Mouse (Mus musculus) small intestine, adult 2 months (tissue): ENCODE data around the gene Mdfic. TPM values are rescaled to one million over a fixed set of nuclear protein-coding genes. Genes with fewer than 3 reads are reported as not detected.
"Not testable (repeated sequence)": the region's sequence is repeated elsewhere in the genome, so short reads cannot be mapped to it uniquely, and the experiment has no call there.

Experiments
- H3K27ac ChIP-seq: fragments of 200-500 bp; 2 replicates; pipeline ENCODE4 v1.5.1; 2012; ENCODE audit warnings: low read depth, low read length, control low read depth, inconsistent platforms; ENCODE audit not compliant: insufficient read depth
- H3K27me3 ChIP-seq: fragments of 200-500 bp; 2 replicates; pipeline ENCODE4 v1.6.1; 2012; ENCODE audit warnings: mild to moderate bottlenecking, moderate library complexity, low read length, inconsistent platforms; ENCODE audit not compliant: control insufficient read depth, insufficient read depth
- H3K36me3 ChIP-seq: fragments of 200-500 bp; 2 replicates; pipeline ENCODE4 v1.6.1; 2012; ENCODE audit warnings: mild to moderate bottlenecking, low read length, control low read depth, inconsistent platforms; ENCODE audit not compliant: control insufficient read depth, insufficient read depth
- H3K4me1 ChIP-seq: fragments of 200-500 bp; 2 replicates; pipeline ENCODE4 v1.6.1; 2012; ENCODE audit warnings: low read length, inconsistent platforms, mixed read lengths; ENCODE audit not compliant: control insufficient read depth, insufficient read depth, insufficient read length
- H3K4me3 ChIP-seq: fragments of 200-500 bp; 2 replicates; pipeline ENCODE4 v1.5.1; 2012; ENCODE audit warnings: low read depth, mild to moderate bottlenecking, control low read depth, inconsistent platforms, low read length, moderate library complexity
- CTCF ChIP-seq: fragments of 200-500 bp; IDR thresholded peaks from 2 replicates; pipeline ENCODE4 v1.5.1; 2012; ENCODE audit warnings: low read depth, mild to moderate bottlenecking, control low read depth, inconsistent platforms, low read length, moderate library complexity, mixed read lengths; ENCODE audit not compliant: insufficient replicate concordance, insufficient read length; ENCODE audit errors: extremely low read depth
- POLR2A ChIP-seq: fragments of 200-500 bp; IDR thresholded peaks from 2 replicates; pipeline ENCODE4 v1.6.1; 2012; ENCODE audit warnings: low read depth, mild to moderate bottlenecking, control low read depth, inconsistent platforms, low read length, moderate library complexity
- WGBS: fragments of 180-500 bp; shearing (Covaris S2); methylation state at CpG from one replicate; pipeline ENCODE4 v1.1.7; 2018; 5-methylcytosine and 5-hydroxymethylcytosine counted together
- polyA plus RNA-seq: library from polyadenylated mRNA; depleted of rRNA; stranded (reverse); fragments of >200 nt; gene quantifications from 2 replicates; pipeline ENCODE4 v1.2.3, GENCODE M21; 2012; rRNA removed

Gene Mdfic
- polyA plus RNA-seq = 1.3 and 2.9 TPM in 2 replicates

DNA sequence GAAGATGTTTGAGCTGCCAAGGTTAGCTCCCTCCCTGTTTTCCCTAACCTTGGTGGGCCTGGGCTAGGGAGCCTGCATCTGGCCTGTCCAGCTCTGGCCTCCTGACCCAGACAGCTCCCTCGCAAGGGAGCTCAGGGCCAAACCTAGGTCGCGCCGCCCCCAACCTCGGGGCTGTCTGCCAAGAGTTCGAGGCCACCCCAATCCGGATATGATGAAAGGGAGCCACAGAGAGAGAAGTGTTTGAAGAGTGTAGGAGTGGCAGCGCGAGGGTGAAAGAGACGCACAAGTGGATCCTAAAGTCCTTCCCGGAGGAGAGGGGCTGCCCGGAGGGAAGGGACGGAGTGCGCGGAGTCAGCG is at the start of gene Mdfic:
Gene Mdfic, plus strand, starts transcription at position 201 of the 357 bp plus-strand sequence.
- no peaks in the 10 kb centered on the region for H3K36me3 ChIP-seq
- no peaks in the 10 kb centered on the region for H3K27me3 ChIP-seq
- H3K27ac ChIP-seq = peak within 1 kb of the TSS; percentile 63
- WGBS = 1% methylated on average over 16 of the region's 16 CpGs
- peak within 1 kb of the TSS; percentile 91 for H3K4me3 ChIP-seq
- peaks cover 4% of the 10 kb centered on the region for H3K4me1 ChIP-seq
- TF ChIP-seq POLR2A (no peak), CTCF (no peak)

DNA sequence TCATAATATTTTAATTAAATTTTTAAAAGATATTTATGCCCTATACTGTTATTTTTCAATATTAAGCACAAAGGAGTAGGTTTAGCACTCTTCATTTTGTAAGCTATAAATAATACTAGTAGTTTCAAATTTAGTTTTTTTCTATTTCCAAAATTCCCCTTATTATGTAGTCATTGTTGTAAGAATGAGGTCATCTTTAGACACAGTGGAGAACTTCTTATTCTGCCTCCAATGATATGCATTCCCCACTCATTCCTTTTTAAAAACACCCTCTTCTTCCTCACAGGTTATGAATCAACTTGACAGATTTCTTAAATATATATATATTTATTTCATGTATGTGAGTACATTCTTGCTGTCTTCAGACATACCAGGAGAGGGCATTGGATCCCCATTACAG is 49.1 kb upstream of the Mdfic start:
- Histone ChIP-seq H3K4me3 (no peak overlapping the region), H3K36me3 (no peaks in the 10 kb centered on the region), H3K4me1 (no peaks in the 10 kb centered on the region), H3K27me3 (no peaks in the 10 kb centered on the region; the same call in 1 of the 2 replicates), H3K27ac (no peak overlapping the region)
- TF ChIP-seq CTCF (no peak), POLR2A (no peak)

DNA sequence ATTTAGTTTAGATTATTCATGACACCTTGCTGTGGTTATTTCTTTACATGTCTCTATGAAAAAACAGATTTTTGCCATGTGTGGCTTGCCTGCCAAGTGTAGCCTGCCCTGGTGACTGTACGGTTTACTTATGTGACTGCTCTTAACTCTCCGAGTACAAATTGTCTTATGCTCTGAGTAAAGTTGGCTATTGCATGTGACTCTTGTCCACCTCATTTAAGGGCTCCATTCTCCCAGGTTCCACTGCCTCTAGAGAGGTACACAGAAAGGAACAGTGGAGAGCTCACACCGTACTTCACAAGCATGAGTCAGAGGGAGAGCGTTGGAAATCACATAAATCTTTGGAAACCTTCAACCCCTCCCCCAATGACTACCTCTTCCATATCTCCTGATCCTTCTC is 10.4 kb upstream of the Mdfic start:
- TF ChIP-seq POLR2A (no peak), CTCF (no peak)
- H3K4me3 ChIP-seq = no peak overlapping the region
- no peaks in the 10 kb centered on the region for H3K4me1 ChIP-seq
- no peak overlapping the region for H3K27ac ChIP-seq
- no peaks in the 10 kb centered on the region for H3K36me3 ChIP-seq
- H3K27me3 ChIP-seq = no peaks in the 10 kb centered on the region; the same call in 1 of the 2 replicates
- 83% methylated on average over 4 of the region's 4 CpGs for WGBS

DNA sequence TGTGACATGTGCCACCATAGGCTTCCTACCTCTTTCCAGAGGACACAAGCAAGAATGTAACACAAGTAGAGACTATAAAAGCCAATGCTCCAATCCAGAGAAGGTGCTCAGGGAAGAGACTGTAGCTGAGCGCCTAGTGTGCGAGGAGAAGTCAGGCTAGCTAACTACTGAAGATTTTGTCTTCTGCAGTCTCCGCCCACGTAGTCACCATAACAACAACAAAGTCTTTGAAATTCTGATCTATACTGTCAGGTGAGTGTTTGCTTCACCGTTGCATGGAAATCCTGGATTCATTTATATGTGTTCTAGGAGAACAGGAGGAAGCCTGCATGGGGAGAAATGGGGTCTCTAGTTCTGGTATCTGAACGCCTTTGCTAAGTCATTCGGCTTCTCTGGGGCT is 9.8 kb upstream of the Mdfic start:
- H3K27ac ChIP-seq = no peak overlapping the region
- H3K4me1 ChIP-seq = no peaks in the 10 kb centered on the region
- no peaks in the 10 kb centered on the region; the same call in 1 of the 2 replicates for H3K27me3 ChIP-seq
- H3K36me3 ChIP-seq = no peaks in the 10 kb centered on the region
- H3K4me3 ChIP-seq = no peak overlapping the region
- 84% methylated on average over 7 of the region's 7 CpGs for WGBS
- TF ChIP-seq CTCF (no peak), POLR2A (no peak)

DNA sequence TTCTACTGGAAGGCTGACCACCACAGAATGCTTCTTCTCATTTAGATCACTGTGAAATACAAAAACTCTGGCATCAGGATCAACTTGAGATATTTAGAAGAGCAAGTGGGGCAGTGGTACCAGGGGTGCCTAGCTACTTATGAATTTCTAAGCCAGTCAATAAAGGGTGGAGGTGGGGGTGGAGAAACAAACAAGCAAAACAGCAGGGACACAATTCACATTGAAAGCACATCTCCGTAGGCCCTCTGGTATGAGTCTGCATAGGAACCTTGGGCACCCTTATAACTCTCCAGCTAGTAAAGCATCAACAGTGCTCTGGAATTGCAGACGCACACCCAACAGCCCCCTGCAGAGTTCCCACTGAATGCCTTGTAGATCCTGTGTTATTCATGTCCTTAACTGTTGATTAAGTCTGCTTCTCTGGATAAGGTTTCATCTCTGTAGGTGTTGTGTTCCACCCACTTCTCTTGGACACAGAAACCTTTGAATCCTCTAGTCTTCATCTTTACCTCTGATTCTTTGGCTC is 7.5 kb upstream of the Mdfic start:
- TF ChIP-seq POLR2A = no peak
- TF ChIP-seq CTCF = no peak
- no peaks in the 10 kb centered on the region; the same call in 1 of the 2 replicates for H3K27me3 ChIP-seq
- WGBS = 74% methylated on average over 2 of the region's 2 CpGs
- no peak overlapping the region for H3K27ac ChIP-seq
- no peak overlapping the region for H3K4me3 ChIP-seq
- H3K4me1 ChIP-seq = no peaks in the 10 kb centered on the region
- H3K36me3 ChIP-seq = no peaks in the 10 kb centered on the region

DNA sequence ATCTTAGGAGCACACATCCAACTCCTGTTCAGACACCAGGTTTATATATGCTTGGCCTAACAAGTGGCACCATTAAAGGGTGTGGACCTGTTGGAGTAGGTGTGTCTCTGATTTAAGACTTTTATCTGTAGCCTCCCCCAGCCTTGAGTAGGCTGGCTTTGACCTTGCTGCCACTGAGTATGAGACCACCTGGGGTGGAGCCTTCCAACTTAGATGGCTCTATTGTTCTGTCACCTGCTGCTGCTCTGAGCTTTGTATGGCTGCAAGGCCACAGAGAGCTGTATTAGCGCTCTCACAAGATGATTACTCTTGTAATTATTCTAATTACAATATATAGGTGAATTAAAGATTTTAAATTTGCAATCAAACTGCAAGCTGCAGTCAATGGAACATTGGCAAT is 6.4 kb upstream of the Mdfic start:
- not testable (repeated sequence) for H3K27ac ChIP-seq, H3K27me3 ChIP-seq, H3K4me3 ChIP-seq, H3K36me3 ChIP-seq, H3K4me1 ChIP-seq
- 93% methylated on average over 1 of the region's 1 CpGs for WGBS

DNA sequence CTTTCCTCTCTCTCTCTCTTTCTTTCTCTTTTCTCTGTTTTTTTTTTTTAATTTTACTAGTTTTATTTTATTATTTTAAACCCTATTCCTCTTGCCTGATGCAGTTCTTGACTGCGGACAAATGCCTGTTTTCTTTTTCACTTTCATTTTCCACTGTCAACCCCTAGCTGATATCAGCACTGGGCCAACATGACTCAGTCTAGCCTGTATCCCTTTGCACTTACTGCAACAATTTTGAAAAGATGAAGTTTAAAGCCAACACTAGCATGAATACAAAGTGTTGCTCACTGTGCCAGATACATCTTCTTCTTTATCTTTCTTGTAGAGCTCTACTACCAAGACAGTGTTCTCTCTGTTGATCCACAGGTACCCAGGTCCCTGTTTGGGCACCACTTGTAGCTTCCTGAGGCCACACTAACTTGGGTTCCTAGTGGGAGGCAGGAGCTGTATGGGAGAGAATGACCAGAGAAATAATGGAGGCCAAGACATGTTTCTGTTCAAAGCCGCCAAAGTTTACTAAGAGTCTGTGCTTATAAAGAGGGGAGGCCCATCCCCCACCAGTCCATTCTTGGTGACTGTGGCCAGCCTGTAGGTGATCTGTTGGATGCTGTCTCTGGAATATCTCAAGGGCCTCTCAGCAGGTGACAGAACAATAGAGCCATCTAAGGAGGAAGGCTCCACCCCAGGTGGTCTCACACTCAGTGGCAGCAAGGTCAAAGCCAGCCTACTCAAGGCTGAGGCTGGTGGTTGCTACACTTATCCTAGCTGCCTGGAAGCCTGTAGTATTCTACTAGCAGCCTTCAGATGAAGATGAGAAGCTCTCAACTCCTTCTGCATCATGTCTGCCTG is 5.2 kb upstream of the Mdfic start:
- Histone ChIP-seq H3K36me3 (no peaks in the 10 kb centered on the region), H3K27ac (no peak overlapping the region), H3K27me3 (no peaks in the 10 kb centered on the region; the same call in 1 of the 2 replicates), H3K4me1 (peaks cover 1% of the 10 kb centered on the region; the same call in 1 of the 2 replicates), H3K4me3 (no peak overlapping the region)
- WGBS = 65% methylated on average over 2 of the region's 2 CpGs
- TF ChIP-seq CTCF (no peak), POLR2A (no peak)

DNA sequence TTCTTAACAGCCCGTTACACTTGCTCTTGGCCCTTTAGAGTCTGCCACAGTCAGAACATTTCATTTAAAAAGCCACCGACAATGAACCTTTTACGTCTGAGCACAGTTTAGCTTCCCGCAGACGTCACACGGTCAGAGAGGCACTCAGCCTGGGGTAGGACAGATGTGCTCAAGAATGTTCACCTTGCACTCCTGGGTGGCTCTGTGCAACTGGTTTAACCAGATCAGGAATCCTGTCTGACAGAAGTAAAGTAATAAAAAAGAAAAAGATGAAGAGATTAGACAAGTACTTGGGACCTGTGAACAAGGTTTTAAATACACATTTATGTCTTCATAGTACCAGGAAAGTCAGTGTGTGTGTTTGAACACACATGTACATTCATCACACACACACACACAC is 542 bp upstream of the Mdfic start:
- Histone ChIP-seq H3K27ac (no peak overlapping the region), H3K36me3 (no peaks in the 10 kb centered on the region), H3K4me1 (peaks cover 4% of the 10 kb centered on the region), H3K27me3 (no peaks in the 10 kb centered on the region), H3K4me3 (no peak overlapping the region)
- TF ChIP-seq CTCF = no peak
- WGBS = 25% methylated on average over 6 of the region's 6 CpGs
